Mouse (Mus musculus) embryonic stem cell, embryonic (primary cell): ENCODE measurements at regions not wholly inside any gene's neighbourhood (a gene's known extent, or its start where the extent isn't known, plus 50 kb on each side); places are given as distances from the start of the nearest gene placed in this dataset.

Experiments used
- CTCF ChIA-PET, 4 experiments: fragments of 300-600 bp in 2 of 4; fragments of 350-600 bp in 2 of 4; sonication (Branson Sonifier 250); formaldehyde crosslinking; loops; one replicate each; lab custom pipeline; 2022; ENCODE audit warnings: inconsistent platforms in 2 of 4; lab: Charles Lee
- POLR2A ChIA-PET, 4 experiments: fragments of 300-600 bp in 2 of 4; fragments of 350-600 bp in 2 of 4; sonication (Branson Sonifier 250); formaldehyde crosslinking; loops; one replicate each; lab custom pipeline; 2022; ENCODE audit warnings: antibody characterized with exemption in 4 of 4, inconsistent platforms in 1 of 4; lab: Charles Lee

GRCm38 (mm10) chr12:48645910-48646309 is 736.5 kb upstream of the Foxg1 start:
- CTCF ChIA-PET: interaction anchor here in 1 of 4 experiments (0.6 kb wide), 1 partner anchor 500 kb away, joined by 3 read pairs; no protein-coding TSS in a partner anchor
- POLR2A ChIA-PET: no interaction called here

GRCm38 (mm10) chr12:48675176-48675575 is 707.3 kb upstream of the Foxg1 start:
- CTCF ChIA-PET: no interaction called here
- POLR2A ChIA-PET: no interaction called here

DNA sequence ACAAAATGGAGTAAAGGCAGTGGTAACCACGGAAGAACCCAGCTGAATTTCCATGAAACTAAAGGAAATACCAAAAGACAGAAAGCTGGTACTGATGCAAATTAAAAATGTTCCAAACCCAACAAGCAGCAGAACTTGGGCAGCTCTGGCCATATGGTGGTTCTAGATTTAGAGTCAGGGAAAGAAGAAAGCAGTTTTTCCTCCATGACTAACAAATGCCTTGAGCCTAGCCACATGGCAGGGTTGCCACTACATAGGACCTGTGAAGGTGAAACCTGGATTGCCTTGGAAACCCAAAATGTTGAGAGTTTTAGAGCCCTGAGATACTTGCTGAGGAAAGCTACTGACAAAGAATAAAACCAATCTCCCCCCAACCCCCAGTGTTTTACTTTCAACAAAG is 701.5 kb upstream of the Foxg1 start:
- ChIA-PET CTCF (no interaction called here), POLR2A (no interaction called here)

DNA sequence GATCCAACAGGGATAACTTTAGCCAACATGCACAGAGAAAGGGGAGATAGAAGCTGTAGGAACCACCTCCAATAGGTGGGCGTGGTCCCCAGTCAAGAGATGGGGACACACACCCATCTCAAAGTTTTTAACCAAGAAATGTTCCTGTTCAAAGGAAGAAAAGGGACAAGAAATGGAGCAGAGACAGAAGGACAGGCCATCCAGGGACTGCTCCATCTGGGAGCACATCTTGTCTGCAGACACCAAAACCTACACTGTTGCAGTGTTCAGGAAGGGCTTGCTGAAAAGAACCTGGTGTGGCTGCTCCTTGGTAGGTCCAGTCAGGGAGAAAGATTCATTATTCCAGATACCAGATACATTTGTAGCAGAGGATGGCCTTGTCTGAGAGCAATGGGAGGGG is 676.5 kb upstream of the Foxg1 start:
- ChIA-PET CTCF (no interaction called here), POLR2A (no interaction called here)

DNA sequence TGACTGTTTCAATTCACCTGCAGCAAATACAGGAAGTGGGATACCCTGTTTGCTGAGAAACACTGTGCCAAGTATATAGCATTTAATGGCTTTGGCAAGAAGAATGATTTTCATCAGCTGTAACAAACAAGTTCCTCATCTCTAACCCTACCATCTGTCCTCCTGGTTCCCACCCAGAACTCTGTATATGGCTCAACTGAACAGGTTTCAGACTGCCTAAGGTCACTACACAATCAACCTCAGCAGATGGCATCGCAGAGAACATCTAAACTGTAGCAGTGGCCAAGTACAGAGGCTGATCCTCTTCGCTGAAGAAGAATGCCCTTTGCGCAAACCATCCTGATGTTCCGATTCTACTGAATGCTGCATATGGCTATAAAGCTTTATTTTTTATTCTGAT is 668.8 kb upstream of the Foxg1 start:
- ChIA-PET CTCF (no interaction called here), POLR2A (interaction anchor here in 1 of 4 experiments (0.7 kb wide), 1 partner anchor 676 kb away, joined by 3 read pairs; no protein-coding TSS in a partner anchor)

DNA sequence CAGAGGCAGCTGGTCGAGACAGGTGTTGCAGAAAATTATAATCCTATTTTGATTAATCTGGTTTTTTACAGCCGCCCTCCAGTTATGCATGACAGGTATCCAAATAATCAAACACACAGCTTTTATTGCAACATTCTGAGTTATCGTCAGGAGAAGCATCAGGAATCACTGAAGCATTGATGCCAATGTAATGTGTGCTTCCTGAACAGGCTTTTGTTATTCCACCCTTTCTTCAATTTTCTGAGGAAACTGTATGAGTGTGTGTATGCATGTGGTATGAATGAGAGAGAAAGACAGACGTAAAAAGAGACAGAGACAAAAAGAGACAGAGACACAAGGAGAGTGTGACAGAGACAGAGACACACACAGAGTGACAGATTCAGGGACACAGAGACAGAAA is 652.6 kb upstream of the Foxg1 start:
- POLR2A ChIA-PET: no interaction called here
- CTCF ChIA-PET: no interaction called here

DNA sequence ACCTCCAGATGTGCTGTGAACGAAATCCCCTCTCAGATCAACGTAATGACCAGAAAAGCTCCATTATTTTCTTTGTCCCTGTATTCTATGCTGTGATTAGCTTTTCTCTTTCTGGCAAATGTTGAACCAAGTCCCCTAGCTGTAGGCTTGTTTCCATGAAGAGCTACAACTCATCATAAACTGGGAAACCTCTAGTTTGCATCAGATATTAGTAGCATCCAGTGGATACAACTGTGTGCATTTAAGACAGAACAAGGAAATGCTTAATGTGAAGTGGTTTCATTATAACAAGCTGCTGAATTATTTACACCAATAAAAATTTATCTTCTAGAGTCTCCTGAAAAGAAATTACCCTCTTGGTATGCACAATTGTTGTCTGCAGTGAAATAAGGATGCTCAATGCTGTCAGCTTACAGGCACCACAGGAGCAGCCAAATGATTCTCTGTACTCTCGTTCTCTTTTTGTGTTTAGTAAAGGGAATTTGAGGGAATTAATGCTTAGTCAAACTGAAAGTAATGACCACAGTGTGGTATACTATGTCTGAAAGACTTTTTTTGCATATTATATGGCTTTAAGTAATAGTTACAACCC is 623.6 kb upstream of the Foxg1 start:
- ChIA-PET POLR2A (interaction anchor here in 1 of 4 experiments (0.5 to 0.7 kb wide), 2 partner anchors 84 to 1614 kb away, joined by 3 to 5 read pairs; no protein-coding TSS in a partner anchor), CTCF (interaction anchor here in 2 of 4 experiments (0.5 to 0.6 kb wide), 2 partner anchors 10 to 173 kb away, joined by 3 to 5 read pairs; no protein-coding TSS in a partner anchor)
